Mouse (Mus musculus) heart, embryonic 16.5 days (tissue): Measurements from ENCODE around the gene Chchd3. TPM values are rescaled to one million over a fixed set of nuclear protein-coding genes. Genes with fewer than 3 reads are reported as not detected.

Source experiments
- ATAC-seq: fragments of 200-750 bp; cut with Nextera tagmentation; replicated peaks from 2 replicates; pipeline ENCODE4 v1.8.0; 2017; ENCODE audit warnings: moderate number of reproducible peaks; ENCODE audit not compliant: insufficient read depth, low FRiP score; ENCODE audit errors: extremely low read depth
- H3K27ac ChIP-seq: fragments of 300-500 bp; sonication (generic); 2 replicates; pipeline ENCODE4 v1.5.1; 2014; ENCODE audit warnings: mild to moderate bottlenecking, low read length, control low read depth, moderate library complexity
- H3K27me3 ChIP-seq: fragments of 300-500 bp; sonication (generic); 2 replicates; pipeline ENCODE4 v1.6.1; 2014; ENCODE audit warnings: low read length, mixed read lengths; ENCODE audit not compliant: control insufficient read depth, insufficient read depth
- H3K36me3 ChIP-seq: fragments of 300-500 bp; sonication (generic); 2 replicates; pipeline ENCODE4 v1.6.1; 2014; ENCODE audit not compliant: control insufficient read depth, insufficient read depth
- H3K4me1 ChIP-seq: fragments of 300-500 bp; sonication (generic); 2 replicates; pipeline ENCODE4 v1.6.1; 2014; ENCODE audit warnings: low read length, mixed read lengths; ENCODE audit not compliant: control insufficient read depth, insufficient read depth
- H3K4me2 ChIP-seq: fragments of 300-500 bp; sonication (generic); 2 replicates; pipeline ENCODE4 v1.6.1; 2014; ENCODE audit warnings: low read depth, mild to moderate bottlenecking, control low read depth, low read length
- H3K4me3 ChIP-seq: fragments of 300-500 bp; sonication (generic); 2 replicates; pipeline ENCODE4 v1.5.1; 2014; ENCODE audit warnings: mild to moderate bottlenecking, control low read depth, low read length
- H3K9ac ChIP-seq: fragments of 300-500 bp; sonication (generic); 2 replicates; pipeline ENCODE4 v1.6.1; 2014; ENCODE audit warnings: low read length, control low read depth
- H3K9me3 ChIP-seq: fragments of 300-500 bp; sonication (generic); replicated peaks from 2 replicates; pipeline ENCODE4 v1.6.1; 2016; ENCODE audit warnings: low read length; ENCODE audit not compliant: control insufficient read depth
- WGBS: fragments of 180-500 bp; shearing (Covaris S2); extraction: QIAGEN DNeasy Blood & Tissue Kit; methylation state at CpG from one replicate; pipeline ENCODE4 v1.1.7; 2014; 5-methylcytosine and 5-hydroxymethylcytosine counted together
- polyA plus RNA-seq: library from polyadenylated mRNA; unstranded; fragments of >200 nt; fragmentation: Nextera tagmentation; extraction: Ambion mirVana; gene quantifications from 2 replicates; pipeline ENCODE4 v1.2.1, GENCODE M21; 2015

Gene Chchd3
- polyA plus RNA-seq, result 236 and 264 TPM in 2 replicates

DNA sequence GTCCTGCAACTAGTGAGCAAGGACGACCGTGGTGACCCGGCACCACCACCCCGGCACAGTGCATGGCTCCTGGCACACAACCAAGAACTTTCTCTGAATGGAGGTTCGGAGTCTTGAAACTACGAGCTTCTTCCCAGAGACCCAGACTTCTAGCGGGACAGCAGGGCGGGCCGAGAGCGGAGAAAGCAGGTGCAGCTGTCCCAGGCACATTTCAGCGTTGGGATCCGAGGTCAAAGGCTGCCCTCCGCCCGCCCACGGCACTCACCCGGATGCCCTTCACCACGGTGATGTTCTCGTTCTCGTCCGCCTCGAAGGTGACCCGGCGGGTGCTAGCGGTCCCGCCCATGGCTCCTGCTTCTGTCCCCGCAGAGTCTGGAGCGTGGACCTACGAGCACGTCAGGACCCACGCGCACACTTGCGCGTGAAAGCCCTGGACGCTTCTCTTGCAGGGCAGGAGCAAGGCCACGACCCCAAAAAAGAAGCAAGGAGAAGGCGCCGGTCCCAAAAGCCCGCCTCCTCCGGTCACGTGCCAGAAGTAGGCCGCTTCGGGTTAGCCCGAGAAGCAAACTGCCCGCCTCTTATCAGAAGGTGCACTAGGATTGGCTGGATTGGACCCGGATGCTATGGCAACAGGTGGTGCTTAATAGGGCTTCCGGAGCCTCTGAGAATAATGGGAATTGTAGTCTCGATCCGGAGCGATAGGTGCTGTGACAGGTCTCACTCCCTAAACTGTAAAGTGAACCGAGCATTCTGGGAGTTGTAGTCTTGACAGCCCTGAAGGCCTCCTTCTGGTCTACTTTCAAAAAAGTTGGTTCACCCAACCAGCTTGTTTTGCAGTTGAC is at the start of gene Chchd3:
TSS of gene Chchd3 (minus strand) at position 526 of the 842 bp plus-strand sequence.
- Histone ChIP-seq H3K4me2 (peak within 1 kb of the TSS; percentile 77), H3K9me3 (no peaks in the 10 kb centered on the region), H3K9ac (peak within 1 kb of the TSS; percentile 94), H3K27ac (peak within 1 kb of the TSS; percentile 91), H3K4me1 (peaks cover 25% of the 10 kb centered on the region), H3K27me3 (no peaks in the 10 kb centered on the region), H3K4me3 (peak within 1 kb of the TSS; percentile 93), H3K36me3 (0 out of 2 replicates have a peak, but pooled peaks cover 2% of the 10 kb centered on the region)
- peak; percentile 99 for ATAC-seq
- WGBS, result under 1% methylated on average over 50 of the region's 50 CpGs

DNA sequence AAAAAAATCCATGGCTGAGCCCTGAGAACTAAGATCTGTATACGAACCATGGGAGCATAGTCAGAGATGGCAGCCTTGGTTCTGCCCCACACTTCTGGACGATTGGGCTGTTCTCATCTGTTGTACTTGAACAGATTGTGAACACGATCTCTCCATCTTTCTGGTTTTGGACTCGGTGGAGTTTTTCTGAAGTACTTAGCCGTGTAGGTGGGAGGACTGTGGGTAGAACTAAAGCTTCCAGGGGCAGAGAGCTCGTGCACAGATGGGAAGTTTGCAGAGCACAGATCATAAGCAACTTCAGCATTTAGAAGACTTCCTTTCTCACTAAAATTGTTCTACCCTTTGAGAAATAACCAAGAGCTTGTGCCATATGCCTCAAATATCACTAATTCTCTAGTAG is 44.6 kb upstream of the Chchd3 start:
- H3K27ac ChIP-seq, result no peak overlapping the region
- H3K4me1 ChIP-seq, result no peaks in the 10 kb centered on the region
- no peak overlapping the region for H3K4me3 ChIP-seq
- H3K27me3 ChIP-seq, result no peaks in the 10 kb centered on the region
- no peak overlapping the region for H3K9ac ChIP-seq
- H3K4me2 ChIP-seq, result no peak overlapping the region
- H3K36me3 ChIP-seq, result no peaks in the 10 kb centered on the region
- 79% methylated on average over 6 of the region's 6 CpGs for WGBS
- no peaks in the 10 kb centered on the region for H3K9me3 ChIP-seq
- no peak for ATAC-seq

- no peak for ATAC-seq
- Histone ChIP-seq H3K9ac (no peak overlapping the region), H3K4me3 (no peak overlapping the region), H3K27me3 (no peaks in the 10 kb centered on the region), H3K27ac (no peak overlapping the region), H3K4me2 (no peak overlapping the region), H3K36me3 (no peaks in the 10 kb centered on the region), H3K9me3 (no peaks in the 10 kb centered on the region), H3K4me1 (no peaks in the 10 kb centered on the region)
- WGBS, result 81% methylated on average over 4 of the region's 4 CpGs
Measured at GRCm38 (mm10) chr6:33098903-33099302, 38.8 kb upstream of the Chchd3 start.

DNA sequence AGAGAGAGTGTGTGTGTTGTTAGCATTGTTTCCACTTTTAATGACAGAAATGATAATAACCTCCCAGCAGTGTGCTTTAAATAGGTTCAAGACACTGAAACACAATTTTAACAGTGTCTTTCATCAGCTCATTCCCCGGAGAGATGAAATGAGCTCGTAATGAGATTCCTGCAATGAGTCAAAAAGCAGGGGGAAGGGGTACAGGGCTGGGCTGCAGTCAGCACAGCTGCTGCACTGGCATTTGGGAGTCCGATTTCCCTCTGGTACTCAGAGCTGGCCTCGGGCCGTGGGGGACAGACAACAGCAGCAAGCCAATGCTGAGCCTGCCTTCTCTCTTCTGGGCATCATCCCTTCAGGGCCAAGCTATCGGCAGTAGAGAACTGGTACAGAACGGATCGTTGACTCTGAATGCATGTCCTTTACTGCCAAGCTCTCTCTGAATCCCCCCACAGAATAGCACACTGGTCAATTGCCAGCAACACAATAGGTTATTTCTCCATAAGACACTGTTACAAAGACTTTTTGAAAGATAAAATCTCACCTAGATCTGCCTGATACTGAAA is 34.7 kb upstream of the Chchd3 start:
- 56% methylated on average over 8 of the region's 8 CpGs for WGBS
- no peak for ATAC-seq
- H3K4me3 ChIP-seq, result no peak overlapping the region

DNA sequence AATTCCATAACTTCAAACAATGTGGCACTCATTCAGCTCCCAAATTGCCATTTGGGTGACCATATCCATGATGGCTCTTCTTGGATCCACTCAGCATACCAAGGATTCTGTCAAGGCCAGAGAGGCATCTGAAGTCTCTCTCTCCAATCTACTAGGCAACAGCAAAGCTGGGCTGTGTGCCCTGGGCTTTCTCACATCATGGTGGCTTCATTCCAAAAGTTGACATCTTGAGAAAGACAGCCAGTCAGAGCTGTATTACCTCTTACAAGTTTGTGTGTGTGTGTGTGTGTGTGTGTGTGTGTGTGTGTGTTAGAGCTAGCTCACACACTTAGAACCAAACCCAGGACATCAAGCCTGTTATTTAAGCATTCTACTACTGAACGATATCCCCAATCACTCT is 20.1 kb upstream of the Chchd3 start:
- 69% methylated on average over 1 of the region's 1 CpGs for WGBS
- Histone ChIP-seq H3K4me2 (no peak overlapping the region), H3K36me3 (no peaks in the 10 kb centered on the region), H3K4me3 (no peak overlapping the region), H3K9me3 (0 out of 2 replicates have a peak, but pooled peaks cover 2% of the 10 kb centered on the region), H3K27me3 (no peaks in the 10 kb centered on the region), H3K9ac (no peak overlapping the region), H3K27ac (no peak overlapping the region), H3K4me1 (no peaks in the 10 kb centered on the region)
- no peak for ATAC-seq

More for the DNA sequence above, 34.7 kb upstream of the Chchd3 start:
- H3K36me3 ChIP-seq, result no peaks in the 10 kb centered on the region
- H3K27ac ChIP-seq, result no peak overlapping the region
- H3K4me2 ChIP-seq, result no peak overlapping the region
- H3K9ac ChIP-seq, result no peak overlapping the region
- no peaks in the 10 kb centered on the region for H3K4me1 ChIP-seq
- no peaks in the 10 kb centered on the region; the same call in 1 of the 2 replicates for H3K9me3 ChIP-seq
- H3K27me3 ChIP-seq, result no peaks in the 10 kb centered on the region

- ATAC-seq, result no peak
- 73% methylated on average over 19 of the region's 19 CpGs for WGBS
- H3K4me2 ChIP-seq, result no peak overlapping the region
- 0 out of 2 replicates have a peak, but pooled peaks cover 2% of the 10 kb centered on the region for H3K9me3 ChIP-seq
- H3K27ac ChIP-seq, result no peak overlapping the region
- no peaks in the 10 kb centered on the region for H3K36me3 ChIP-seq
- H3K4me3 ChIP-seq, result no peak overlapping the region
- no peaks in the 10 kb centered on the region for H3K27me3 ChIP-seq
- no peak overlapping the region for H3K9ac ChIP-seq
- no peaks in the 10 kb centered on the region for H3K4me1 ChIP-seq
Measured at GRCm38 (mm10) chr6:33078260-33078936, 18.3 kb upstream of the Chchd3 start.

GRCm38 (mm10) chr6:33066462-33066861 is 6.4 kb upstream of the Chchd3 start:
- H3K9me3 ChIP-seq, result no peaks in the 10 kb centered on the region
- H3K9ac ChIP-seq, result no peak overlapping the region
- H3K4me3 ChIP-seq, result no peak overlapping the region
- no peaks in the 10 kb centered on the region for H3K36me3 ChIP-seq
- H3K4me1 ChIP-seq, result 0 out of 2 replicates have a peak, but pooled peaks cover 4% of the 10 kb centered on the region
- H3K4me2 ChIP-seq, result no peak overlapping the region
- ATAC-seq, result no peak
- H3K27me3 ChIP-seq, result no peaks in the 10 kb centered on the region
- 56% methylated on average over 4 of the region's 4 CpGs for WGBS
- H3K27ac ChIP-seq, result no peak overlapping the region

DNA sequence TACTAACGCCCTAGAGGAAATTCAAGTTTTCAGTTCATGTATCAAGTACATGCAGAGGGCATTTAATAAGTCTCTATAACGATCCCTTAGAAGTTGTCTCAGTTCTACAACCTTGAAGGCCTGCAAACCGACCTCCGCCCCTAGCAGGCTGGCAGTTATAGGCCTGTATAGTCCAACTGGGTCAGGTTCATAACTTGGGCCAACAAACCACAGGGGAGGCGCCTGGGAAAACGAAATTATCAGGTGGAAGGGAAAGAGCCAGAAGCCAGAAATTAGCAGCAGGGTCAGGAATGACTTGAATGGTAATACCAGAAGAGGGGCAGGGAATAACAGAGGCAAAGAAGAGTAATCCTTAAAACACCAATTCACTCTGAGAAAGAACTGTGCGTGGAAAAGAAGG is 784 bp downstream of the Chchd3 start:
- Histone ChIP-seq H3K36me3 (0 out of 2 replicates have a peak, but pooled peaks cover 2% of the 10 kb centered on the region), H3K9me3 (no peaks in the 10 kb centered on the region), H3K27me3 (no peaks in the 10 kb centered on the region), H3K4me1 (peaks cover 25% of the 10 kb centered on the region), H3K4me2 (peak overlapping the region; percentile 77), H3K9ac (peak overlapping the region; percentile 94), H3K4me3 (peak overlapping the region; percentile 93), H3K27ac (peak overlapping the region; percentile 91)
- 20% methylated on average over 7 of the region's 7 CpGs for WGBS
- ATAC-seq, result no peak
